Mouse (Mus musculus) Muller cell, postnatal 12 days (primary cell): Measurements from ENCODE around the gene Anln.
"Not testable (repeated sequence)": the region's sequence is repeated elsewhere in the genome, so short reads cannot be mapped to it uniquely, and the experiment has no call there.

Source experiments
- DNase-seq: peaks from one replicate; pipeline ENCODE4 v3.0.0-alpha.2; 2015; ENCODE audit errors: inconsistent ontology term

The Anln gene

DNA sequence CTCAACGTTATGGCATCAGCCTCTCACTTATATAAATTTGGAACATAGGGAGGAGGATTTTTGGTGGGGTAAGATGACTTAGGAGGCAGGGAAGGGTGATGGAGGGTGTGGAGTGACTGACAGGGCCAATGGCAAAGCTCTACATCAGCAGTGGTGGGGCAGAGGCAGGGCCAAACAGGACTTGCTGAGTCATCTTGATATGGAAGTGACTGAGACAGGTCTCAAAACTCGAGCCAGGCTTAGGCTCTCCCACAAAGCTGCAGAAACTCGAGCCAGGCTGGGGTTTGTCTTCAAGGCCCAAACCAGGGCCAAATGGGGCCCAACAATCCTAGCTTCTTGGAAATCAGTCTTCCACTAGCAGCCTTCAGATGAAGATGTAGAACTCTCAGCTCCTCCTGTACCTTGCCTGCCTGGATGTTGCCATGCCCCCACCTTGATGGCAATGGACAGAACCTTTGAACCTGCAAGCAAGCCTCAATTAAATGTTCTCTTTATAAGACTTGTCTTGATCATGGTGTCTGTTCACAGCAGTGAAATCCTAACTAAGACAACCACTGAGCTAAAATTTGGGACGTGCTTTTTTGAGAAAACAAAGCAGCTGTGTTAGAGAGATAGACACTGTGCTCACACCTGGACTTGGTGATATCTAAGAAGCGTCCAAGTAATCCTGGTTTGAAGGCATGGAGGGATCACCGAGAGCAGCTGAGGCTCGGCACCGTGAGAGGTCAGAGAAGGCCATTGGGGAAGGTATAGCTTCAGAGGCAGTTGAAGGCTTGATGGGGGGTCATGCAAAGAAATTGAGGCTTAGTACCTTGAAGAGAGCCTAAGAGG, 66.4 kb downstream of the Anln start:
- DNase-seq, result no peak

DNA sequence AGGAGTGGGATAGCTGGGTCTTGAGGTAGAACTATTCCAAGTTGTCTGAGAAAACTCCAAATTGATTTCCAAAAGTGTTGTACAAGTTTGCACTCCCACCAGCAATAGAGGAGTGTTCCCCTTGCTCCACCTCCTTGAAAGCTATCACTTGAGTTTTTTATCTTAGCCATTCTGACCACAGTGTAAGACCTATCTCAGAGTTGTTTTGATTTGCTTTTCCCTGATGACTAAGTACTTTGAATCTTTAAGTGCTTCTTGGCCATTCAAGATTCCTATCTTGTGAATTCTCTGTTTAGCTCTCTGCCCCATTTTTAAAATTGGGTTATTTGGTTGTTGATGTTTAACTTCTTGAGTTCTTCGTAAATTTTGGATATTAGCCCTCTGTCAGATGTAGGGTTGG, 69.9 kb downstream of the Anln start:
- DNase-seq, result no peak

DNA sequence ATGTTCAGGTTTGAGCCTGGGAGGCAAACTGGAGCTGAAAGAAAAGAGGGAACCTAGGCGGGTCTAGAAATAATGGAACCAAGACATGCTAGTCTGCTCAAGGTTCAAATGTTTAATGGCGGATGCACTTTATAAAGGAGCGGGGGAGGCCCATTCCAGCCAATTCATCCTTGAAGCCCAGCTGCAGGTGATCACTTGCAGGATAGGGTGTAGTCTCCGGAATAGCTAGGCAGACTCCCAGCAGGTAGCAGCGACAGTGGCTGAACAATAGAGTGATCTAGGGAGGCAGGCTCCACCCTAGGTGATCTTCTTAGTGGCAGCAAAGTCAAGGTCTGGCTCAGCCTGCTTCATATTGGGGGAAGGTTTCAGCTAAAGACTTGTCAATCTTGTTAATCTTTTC, 72.9 kb downstream of the Anln start:
- not testable (repeated sequence) for DNase-seq

DNA sequence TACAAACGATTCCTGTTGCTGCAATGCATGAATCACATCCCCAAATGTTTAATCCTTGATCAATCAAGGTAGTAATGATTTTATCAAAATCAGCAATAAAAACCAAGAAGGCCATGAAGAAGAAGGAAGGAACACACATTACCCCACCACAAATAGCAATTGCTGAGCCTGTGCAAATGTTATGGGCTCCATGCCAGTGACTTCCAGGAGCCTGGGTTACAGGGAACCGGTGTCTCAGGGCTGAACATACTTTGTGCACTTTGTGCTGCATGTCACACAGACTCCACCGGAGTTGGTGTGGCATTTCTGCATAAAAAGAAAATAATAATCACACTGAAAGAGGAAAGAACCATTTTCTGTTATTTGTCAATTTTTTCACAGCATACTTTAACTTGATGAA, 74.9 kb downstream of the Anln start:
- DNase-seq, result no peak

DNA sequence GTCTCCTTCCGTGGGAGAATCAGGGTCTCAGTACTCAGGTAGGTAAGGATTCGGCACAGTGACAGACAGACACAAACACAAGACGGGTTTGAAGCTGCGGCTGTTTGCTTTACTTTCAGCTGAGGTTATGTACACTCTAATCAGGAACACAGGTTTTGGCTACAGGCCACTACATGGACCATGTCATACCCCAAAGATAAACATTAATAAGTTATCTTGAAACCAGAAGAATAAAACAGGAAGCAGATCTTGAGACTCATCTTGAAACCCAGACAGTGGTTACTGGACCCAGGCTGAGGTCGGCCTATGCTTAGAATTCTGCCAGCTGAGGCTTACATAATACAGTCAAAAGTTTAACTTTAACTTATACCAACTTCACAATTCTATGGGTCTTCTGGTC, 75.8 kb downstream of the Anln start:
- DNase-seq, result no peak

DNA sequence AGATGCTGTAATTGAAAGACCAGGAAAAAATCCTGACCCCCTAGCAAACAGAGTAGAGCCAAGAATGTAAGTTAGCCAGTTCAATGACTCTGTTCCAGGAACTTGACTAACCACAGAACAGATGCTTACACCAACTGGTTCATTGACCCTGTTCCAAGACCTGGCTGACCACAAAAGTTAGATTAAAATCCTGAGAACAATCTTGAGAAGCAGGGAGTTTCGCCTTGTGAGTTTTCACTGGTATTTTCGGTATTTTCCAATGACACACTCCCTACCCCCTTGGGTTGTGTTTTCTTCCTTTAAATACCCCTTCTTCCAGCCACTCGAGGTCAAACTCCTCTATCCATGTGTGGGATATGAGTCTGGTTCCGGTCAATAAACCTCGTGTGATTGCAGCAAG, 79.3 kb downstream of the Anln start:
- DNase-seq, result peak; percentile 70

DNA sequence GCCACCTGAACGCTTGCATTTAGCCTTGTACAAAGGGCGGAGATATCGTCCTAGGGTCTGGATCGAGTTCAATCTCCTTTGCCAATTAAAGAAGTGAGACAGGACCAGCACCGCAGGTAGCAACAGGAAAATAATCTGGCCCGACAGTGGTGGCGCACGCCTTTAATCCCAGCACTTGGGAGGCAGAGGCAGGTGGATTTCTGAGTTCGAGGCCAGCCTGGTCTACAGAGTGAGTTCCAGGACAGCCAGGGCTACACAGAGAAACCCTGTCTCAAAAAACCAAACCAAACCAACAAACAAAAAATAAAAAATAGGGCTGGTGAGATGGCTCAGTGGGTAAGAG, 81.1 kb downstream of the Anln start:
- not testable (repeated sequence) for DNase-seq

DNA sequence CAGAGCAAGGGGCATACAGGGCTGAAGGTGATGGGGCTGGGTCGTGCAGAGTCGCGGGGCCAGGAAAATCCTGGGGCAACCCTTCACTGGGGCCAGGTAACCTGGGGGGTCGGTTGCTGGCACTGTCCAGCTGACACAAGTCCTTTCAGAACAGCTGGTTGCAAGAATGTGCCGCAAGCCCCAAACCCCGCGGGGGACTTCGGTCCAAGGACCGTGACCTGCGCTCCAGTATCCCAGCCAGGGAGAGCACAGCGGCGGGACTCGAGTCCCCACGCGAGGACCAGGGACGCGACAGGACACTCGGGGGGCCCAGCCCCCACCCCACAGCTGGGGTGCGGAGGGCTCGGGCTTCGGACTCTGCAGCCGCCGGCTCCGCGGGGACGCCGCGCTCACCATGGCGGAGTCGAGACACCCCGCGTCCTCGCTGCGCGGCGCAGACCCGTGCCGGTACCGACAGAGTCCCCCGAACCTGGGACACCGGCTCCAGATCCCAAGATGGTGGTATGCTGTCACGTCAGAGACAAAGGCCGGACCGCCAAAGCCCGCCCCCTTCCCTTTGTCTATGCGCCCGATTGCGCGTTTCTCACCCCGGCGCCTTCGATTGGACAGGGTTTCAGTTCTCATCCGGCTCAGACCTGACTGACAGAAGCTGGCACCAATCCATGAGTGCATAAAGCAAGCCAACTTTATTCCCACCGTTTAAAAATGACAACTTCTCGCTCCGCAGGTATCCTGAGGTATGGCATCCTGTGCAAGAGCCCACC, 81.7 kb downstream of the Anln start, which contains the start of gene Zfp810:
Gene Zfp810, minus strand, starts transcription at position 493 of the 764 bp plus-strand sequence.
- peak; percentile 94 for DNase-seq

DNA sequence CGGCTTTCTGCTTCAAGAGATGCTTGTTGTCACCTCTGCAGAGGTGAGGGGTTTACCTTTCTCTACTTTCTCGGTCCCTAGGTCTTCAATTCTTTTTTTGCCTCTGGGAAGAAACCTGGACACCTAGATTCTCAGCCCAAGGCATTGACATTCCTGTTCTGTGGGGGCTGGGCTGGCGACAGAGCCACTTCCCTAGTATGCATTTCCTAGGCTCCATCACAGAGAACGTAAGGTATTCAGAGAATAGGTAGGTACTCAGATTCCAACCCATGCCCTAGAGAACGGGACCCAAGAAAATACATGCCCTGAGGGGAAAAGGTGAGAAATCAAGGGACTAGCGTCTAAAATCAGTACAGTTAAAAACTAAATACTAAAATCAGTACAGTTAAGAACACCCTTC, 82.3 kb downstream of the Anln start:
- DNase-seq, result no peak

DNA sequence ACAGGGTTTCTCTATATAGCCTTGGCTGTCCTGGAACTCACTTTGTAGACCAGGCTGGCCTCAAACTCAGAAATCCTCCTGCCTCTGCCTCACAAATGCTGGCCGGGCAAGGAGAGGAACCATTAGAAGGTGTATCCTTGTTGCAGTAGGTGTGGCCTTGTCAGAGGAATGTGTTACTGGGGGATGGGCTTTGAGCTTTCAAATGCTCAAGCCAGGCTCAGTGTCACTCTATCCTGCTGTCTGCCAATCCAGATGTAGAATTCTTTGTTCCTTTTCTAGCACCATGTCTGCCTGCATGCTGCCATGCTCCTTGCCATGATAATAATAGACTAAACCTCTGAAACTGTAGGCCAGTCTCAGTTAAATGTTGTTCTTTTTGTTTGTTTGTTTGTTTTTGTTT, 86.8 kb downstream of the Anln start:
- DNase-seq, result no peak
